Mouse (Mus musculus) left cerebral cortex, adult 8-10 months (tissue): Measurements from ENCODE around the gene Aldh3b2. TPM values are rescaled to one million over a fixed set of nuclear protein-coding genes. Genes with fewer than 3 reads are reported as not detected.
A peak's percentile ranks its signal among the peaks of the same experiment; 100 is the strongest.
"Not testable (repeated sequence)": the region's sequence is repeated elsewhere in the genome, so short reads cannot be mapped to it uniquely, and the experiment has no call there.

Experiments used
- DNase-seq, 2 experiments: peaks; one replicate each; pipeline ENCODE4 v3.0.0; 2022; ENCODE audit warnings: low spot score in 2 of 2
- total RNA-seq, 4 experiments: library from RNA; stranded (reverse); gene quantifications; 2 replicates each; pipeline ENCODE4 v1.2.4; 2022

The Aldh3b2 gene
- total RNA-seq, 4 experiments from 2014 or later: 0.80 to 1.3 (median 0.91) TPM

GRCm38 (mm10) chr19:3947813-3948212 is 24.3 kb upstream of the Aldh3b2 start:
- no peak for DNase-seq

- DNase-seq: no peak
Observed at GRCm38 (mm10) chr19:3948546-3948945, 23.6 kb upstream of the Aldh3b2 start.

GRCm38 (mm10) chr19:3950331-3950730 is 21.8 kb upstream of the Aldh3b2 start:
- DNase-seq: no peak

GRCm38 (mm10) chr19:3951461-3951860 is 20.7 kb upstream of the Aldh3b2 start:
- no peak for DNase-seq

- DNase-seq: no peak
Observed at GRCm38 (mm10) chr19:3952099-3952498, 20.0 kb upstream of the Aldh3b2 start.

- DNase-seq: no peak
Observed at GRCm38 (mm10) chr19:3955033-3955432, 17.1 kb upstream of the Aldh3b2 start.

- DNase-seq: no peak
Observed at GRCm38 (mm10) chr19:3955804-3956203, 16.3 kb upstream of the Aldh3b2 start.

- DNase-seq: not testable (repeated sequence)
Observed at GRCm38 (mm10) chr19:3957296-3958036, 14.7 kb upstream of the Aldh3b2 start.

- DNase-seq: no peak
Observed at GRCm38 (mm10) chr19:3958470-3958869, 13.7 kb upstream of the Aldh3b2 start, which contains the start of gene Aldh3b3. Gene Aldh3b3 (plus strand): TSS chr19:3958645.

- no peak for DNase-seq
Observed at GRCm38 (mm10) chr19:3959030-3959429, 13.1 kb upstream of the Aldh3b2 start.

GRCm38 (mm10) chr19:3960211-3960610 is 11.9 kb upstream of the Aldh3b2 start:
- DNase-seq: no peak

GRCm38 (mm10) chr19:3961805-3962204 is 10.3 kb upstream of the Aldh3b2 start:
- not testable (repeated sequence) for DNase-seq

GRCm38 (mm10) chr19:3962469-3962868 is 9.7 kb upstream of the Aldh3b2 start:
- no peak for DNase-seq

GRCm38 (mm10) chr19:3964030-3964429 is 8.1 kb upstream of the Aldh3b2 start:
- no peak for DNase-seq

GRCm38 (mm10) chr19:3966330-3967075 is 5.6 kb upstream of the Aldh3b2 start:
- DNase-seq: no peak

- DNase-seq: no peak
Observed at GRCm38 (mm10) chr19:3967258-3967657, 4.9 kb upstream of the Aldh3b2 start.

- DNase-seq: not testable (repeated sequence)
Observed at GRCm38 (mm10) chr19:3974608-3975007, 2.5 kb downstream of the Aldh3b2 start.

- DNase-seq: no peak
Observed at GRCm38 (mm10) chr19:3975866-3976265, 3.7 kb downstream of the Aldh3b2 start.

- peak; percentile 41 to 46 for DNase-seq
Observed at GRCm38 (mm10) chr19:3980309-3980708, 8.2 kb downstream of the Aldh3b2 start.

GRCm38 (mm10) chr19:3980917-3981316 is 8.8 kb downstream of the Aldh3b2 start:
- DNase-seq: no peak

GRCm38 (mm10) chr19:3983527-3984200 is 11.5 kb downstream of the Aldh3b2 start:
- no peak for DNase-seq

- no peak for DNase-seq
Observed at GRCm38 (mm10) chr19:3985261-3985681, 13.1 kb downstream of the Aldh3b2 start.
